Mouse (Mus musculus) heart, adult 2 months (tissue): ENCODE measurements around the gene Znhit6.

Experiments used
- CTCF ChIP-seq: fragments of 200-600 bp; IDR thresholded peaks from 2 replicates; pipeline ENCODE4 v1.8.1; 2022; ENCODE audit warnings: antibody characterized with exemption, mild to moderate bottlenecking, moderate library complexity
- EP300 ChIP-seq: fragments of 200-500 bp; IDR thresholded peaks from 2 replicates; pipeline ENCODE4 v1.6.1; 2011; ENCODE audit warnings: low read depth, low read length, control low read depth; ENCODE audit not compliant: insufficient read depth

DNA sequence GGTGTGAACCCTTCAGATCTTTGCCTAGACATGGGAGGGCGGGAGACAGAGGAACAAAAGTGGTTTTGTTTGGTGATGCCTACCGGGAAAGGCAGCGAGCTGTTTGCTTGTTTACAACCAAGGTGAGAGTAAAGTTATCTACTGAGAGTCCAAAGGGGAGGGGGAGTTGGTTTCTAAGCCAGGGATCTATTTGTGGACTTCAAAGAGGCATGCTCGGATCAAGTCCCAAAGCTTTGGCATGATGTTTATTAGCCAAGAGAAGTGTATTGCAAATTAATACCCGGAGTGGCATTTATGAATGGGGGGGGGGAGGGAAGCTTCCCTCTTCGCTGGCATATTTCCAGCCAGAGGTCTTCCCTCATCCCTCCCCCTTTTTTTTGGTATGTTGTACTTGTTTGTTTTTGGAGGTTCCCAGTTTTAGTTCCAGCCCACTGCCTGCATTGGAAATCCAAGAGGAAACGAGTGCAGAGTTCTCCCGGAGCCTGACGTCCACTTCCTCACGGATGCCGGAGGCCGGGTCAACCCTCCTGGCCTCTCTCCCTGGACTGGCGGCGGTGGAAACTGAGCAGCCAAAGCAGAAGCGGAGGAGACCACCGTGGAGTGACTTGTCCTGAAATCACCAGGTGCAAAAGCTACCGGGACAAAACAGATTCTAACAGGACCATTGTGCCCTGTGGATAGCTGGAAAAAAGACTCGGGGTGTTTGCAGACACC is 74.5 kb downstream of the Znhit6 start:
- no peak for TF ChIP-seq CTCF
- TF ChIP-seq EP300, result no peak
